Mouse (Mus musculus): ENCODE measurements around the gene M1ap.

Gene M1ap

DNA sequence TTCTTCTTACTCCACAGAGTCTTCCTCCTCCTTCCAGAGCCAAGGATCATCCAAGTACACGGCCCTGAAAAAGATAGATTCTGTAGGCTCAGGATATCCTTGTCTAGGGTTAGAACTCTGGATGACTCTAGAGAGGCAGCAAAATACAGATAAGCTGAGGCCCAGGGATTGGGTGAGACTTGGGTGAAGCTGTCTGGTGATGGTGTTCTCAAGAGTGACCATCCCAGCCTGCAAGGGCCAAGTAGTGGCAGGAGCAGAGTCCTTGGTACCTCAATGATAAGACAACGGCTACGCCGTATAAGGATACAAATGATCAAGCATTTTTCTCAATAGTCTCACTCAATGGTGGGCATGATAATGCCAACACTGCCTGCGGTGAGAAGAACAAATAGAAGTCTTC, 57.1 kb downstream of the M1ap start:
- in situ Hi-C loops (cut with MboI; ENCODE audit: unreplicated experiment in 2 of 2) = loop anchor here in 1 of 2 experiments (5.0 kb wide), 2 partner anchors 48 to 503 kb away; partner anchors contain the start of genes Aup1 and Dguok

DNA sequence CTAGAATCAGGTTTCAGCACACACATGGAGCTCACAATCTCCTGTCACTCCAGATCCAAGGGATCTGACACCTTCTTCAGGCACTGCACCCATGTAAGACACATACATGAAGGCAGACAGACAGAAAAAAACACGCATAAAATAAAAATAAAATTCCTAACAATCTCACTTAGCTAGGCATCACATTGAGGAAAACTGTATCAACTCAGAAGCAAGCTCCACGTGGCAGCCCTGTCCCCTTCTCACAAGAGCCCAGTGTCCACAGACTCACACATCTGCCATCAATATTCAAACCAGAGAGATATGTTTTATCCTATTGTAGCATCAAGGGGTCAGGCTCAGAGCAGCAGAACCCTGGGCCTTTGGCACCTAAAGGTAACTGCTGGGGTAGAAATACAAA, 57.6 kb downstream of the M1ap start:
- in situ Hi-C loops (cut with MboI; ENCODE audit: unreplicated experiment in 2 of 2) = loop anchor here in 1 of 2 experiments (5.0 kb wide), 2 partner anchors 48 to 503 kb away; partner anchors contain the start of genes Aup1 and Dguok

DNA sequence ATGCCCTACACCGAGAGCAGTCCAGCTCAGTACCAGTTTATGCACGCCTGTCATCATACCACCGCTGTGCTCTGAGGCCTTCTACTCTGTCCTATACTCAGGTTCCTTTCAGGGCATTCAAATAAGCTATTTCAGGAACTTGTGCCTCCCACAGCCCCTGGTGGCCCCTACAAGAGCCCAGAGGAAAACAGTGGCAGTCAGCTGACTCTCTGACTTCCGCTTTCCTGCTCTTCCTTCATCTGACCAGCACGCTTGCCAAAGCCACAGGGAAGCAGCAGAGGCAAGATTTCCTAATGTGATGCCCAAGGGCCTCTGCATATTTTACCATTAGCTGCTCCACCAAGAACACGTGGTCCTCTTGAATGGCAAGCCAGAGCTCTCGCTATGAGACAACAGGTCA, 58.2 kb downstream of the M1ap start:
- in situ Hi-C loops (cut with MboI; ENCODE audit: unreplicated experiment in 2 of 2) = loop anchor here in 1 of 2 experiments (5.0 kb wide), 2 partner anchors 47 to 502 kb away; partner anchors contain the start of genes Aup1 and Dguok

DNA sequence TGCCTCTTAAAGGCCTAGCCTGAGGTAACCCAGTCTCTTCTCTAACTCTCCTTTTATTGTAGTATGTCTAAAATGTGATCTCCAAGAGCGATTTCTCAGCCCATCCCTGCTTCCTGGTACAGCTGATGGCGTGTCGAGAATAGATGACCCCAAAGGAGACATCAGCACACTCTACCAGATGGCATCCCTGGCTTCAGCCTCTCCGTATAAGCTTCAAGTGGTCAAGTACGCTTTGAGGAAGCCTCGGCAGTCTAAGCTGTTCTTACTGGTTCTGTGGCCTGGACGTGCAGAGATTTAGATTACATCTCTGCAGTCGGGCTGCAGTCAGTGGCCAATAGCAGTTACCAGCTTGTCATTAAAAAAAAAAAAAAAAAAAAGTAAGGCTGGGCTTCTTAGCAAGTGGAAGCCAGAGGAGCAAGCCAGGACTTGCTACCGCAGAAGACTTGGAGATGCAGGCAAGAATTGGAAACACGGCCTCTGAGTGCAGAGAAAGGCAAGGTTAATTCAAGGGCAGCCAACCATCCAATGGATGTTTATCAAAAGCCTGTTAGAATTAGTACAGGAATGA, 58.8 kb downstream of the M1ap start:
- in situ Hi-C loops (cut with MboI; ENCODE audit: unreplicated experiment in 2 of 2) = no loop called here

DNA sequence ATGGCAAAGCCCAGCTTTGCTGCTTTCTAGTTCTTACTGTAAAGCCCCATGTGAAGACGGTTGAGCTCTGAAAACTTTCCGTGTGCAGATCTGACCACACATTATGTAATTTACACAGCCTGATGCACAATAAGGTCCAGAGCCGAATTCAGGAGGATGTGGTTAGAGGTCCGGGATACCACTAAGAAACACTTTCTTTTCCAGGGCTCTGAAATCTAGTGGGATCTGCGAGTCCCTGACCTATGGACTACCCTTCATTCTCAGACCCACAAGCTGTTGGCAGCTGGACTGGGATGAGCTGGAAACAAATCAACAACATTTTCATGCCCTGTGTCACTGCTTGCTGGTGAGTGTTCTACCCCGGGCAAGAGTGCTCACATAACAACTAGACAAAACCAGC, 59.4 kb downstream of the M1ap start:
- in situ Hi-C loops (cut with MboI; ENCODE audit: unreplicated experiment in 2 of 2) = no loop called here

DNA sequence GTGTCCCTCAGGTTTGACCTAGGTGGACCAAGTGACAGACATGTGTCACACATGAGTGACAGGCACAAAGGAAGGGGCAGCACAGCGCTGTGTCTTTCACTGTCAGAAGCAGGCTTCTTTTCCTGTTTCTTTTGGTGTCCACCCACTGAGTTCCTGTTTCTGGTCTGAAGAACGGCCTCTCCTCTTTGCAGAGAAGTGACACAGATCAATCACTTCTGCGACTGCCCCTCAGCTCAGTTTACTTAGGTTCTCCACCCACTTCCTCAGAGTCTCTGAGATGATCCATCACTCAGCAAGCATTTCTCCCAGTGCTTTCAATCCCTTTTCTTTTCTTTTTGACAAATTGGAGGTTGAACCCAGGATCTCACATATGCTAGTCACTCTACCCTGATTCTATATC, 62.0 kb downstream of the M1ap start:
- in situ Hi-C loops (cut with MboI; ENCODE audit: unreplicated experiment in 2 of 2) = no loop called here

DNA sequence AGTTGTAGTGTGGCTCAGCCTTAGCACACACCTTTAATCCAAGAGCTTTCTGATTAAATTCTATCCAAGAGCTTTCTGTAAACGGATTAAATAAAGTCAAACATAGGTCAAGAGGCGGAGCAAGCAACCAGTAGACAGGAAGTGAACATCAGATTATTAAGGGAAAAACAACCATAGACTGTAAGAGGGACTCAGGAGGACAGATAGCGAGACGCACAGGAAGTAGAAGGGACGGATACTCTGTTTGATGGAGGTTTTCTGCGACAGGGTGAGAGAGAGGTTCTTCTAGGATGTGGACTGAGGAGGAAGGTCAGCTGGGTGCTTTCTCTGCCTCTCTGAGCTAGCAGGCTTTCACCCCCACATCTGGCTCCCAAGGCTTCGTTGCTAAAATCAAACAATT, 63.3 kb downstream of the M1ap start:
- in situ Hi-C loops (cut with MboI; ENCODE audit: unreplicated experiment in 2 of 2) = no loop called here

DNA sequence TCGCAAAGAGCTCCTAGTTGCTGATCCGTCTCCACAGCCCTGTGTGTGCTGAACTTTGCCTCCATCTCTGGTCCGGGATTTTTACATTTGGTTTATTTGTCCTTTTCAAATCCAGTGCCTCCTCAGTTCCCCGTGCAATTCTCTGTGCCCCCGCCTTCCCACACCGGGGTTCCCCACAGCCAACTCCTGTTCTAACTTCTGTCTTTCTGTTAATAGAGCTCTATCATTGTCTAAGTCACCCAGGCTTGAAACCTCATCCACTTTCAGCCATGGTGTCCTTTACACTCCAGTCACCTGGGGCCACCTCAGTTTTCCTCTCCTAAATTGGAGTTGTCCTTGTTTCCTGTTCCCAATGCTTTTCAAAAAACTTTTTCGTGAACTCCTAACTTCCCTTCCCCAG, 64.6 kb downstream of the M1ap start:
- in situ Hi-C loops (cut with MboI; ENCODE audit: unreplicated experiment in 2 of 2) = no loop called here

DNA sequence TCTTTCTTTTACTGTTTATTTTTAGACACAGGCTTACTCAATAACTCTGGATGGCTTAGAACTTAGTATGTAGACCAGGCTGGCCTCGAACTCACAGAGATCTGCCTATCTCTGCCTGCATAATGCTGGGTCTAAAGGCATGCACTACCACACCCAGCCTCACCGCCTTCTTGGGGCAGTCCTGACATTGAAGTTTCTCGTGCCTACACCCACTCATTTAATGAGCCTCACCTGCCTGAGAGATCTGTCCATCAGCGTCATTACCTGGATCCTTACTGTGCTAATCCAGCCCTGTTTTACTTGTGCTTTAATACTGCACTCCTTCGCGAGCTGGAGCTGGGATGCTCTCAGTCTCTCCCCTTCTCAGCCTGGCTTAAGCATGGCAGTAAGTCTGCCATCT, 65.1 kb downstream of the M1ap start:
- in situ Hi-C loops (cut with MboI; ENCODE audit: unreplicated experiment in 2 of 2) = no loop called here

DNA sequence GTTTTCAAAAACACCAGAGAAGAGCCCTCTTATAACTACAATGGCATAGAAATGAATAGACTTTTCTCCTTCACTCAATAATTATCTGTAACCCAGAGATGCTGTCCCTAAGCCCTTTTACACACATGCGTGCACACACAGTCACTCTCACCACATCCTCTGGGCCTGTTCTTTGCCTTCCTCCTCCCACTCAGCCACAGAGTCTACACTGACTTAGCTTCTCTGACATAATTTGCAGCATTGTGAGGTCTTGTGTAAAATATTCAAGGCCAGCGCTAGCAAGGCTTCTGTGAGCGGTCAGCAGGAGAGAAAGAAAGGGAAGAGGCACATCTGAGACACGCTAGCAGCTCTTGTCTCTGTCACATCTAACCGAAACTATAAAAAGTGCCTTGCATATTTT, 66.7 kb downstream of the M1ap start:
- in situ Hi-C loops (cut with MboI; ENCODE audit: unreplicated experiment in 2 of 2) = no loop called here

DNA sequence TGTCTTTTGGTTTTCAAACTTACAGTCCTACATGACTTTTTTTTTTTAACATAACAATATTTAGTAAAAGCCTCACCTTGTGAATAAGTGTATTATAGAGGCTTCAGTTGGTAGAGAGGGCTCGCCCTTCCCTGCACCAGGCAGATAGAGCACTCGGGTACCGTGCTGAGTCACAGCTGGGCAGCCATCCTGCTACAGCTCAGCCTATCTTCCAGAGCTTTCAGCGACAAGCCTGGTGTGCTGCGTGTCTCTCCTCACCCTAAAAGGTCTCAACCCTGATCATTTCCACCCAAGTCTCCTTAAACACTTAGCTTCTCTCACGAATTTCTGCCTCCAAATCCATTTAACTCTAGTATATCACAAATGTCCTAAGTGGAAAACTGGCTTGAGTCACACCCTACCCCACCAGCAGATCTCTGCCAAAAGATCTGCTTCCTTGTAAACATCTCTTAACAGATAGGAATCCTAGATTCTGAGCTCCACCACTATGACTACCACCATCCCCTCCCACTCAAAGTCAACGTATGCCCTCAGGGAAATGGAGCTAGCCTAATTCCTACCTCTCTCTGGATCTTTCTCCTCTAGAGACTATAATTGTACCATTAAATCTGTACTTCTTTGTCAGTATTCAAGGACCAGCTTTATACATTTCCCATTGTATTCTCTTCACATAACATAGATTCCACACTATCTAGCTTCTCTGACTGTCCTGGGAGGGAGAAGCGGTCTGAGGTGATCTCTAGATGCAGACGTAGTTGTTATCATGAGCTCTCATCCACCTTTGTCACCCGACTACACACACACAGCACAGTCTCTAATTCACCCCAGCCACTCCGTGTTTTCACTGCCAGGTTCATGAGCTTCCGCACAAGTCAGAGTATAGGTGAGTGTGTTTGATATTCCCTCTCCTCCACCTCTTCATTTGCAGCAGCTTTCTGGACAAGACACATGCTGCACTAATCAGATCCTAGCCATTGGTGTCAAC, 68.1 kb downstream of the M1ap start:
- in situ Hi-C loops (cut with MboI; ENCODE audit: unreplicated experiment in 2 of 2) = no loop called here

DNA sequence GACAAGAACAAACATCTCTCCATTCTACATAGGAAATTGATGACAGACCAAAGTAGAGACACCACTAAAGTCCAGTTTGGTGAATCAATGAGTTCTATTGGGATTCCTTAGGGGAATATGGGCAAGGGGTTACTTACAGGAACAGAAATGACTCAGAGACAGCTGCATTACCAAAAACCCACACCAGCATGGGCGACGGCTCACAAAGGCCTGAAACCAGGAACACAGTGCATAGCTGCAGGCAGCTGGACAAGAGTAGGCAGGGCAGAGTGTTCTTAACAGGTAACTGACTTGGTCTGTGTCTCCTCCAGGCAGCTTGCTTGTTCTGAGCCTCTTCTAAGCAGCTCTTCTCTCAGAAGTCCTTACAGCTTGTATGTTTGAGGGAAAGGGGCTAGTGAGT, 69.0 kb downstream of the M1ap start:
- in situ Hi-C loops (cut with MboI; ENCODE audit: unreplicated experiment in 2 of 2) = no loop called here

DNA sequence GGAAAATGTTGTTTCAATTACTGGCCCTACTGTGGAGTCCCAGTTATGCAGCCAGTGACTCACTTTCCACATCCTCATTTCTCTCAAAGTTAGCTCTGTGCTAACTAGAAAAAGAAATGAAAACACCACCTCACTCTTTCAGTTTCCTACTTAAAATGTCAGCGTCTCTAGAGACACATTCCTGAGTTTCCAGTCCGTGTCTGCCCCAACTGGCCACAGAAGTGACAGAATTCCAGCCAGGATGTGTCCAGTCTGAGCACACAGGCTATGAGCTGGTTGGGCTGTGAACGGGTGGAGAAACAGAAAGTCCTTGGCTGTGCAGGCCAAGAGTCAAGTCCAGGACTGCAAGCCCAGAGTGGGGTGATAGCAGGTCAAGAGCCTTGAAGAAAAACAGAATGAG, 70.5 kb downstream of the M1ap start:
- in situ Hi-C loops (cut with MboI; ENCODE audit: unreplicated experiment in 2 of 2) = no loop called here

DNA sequence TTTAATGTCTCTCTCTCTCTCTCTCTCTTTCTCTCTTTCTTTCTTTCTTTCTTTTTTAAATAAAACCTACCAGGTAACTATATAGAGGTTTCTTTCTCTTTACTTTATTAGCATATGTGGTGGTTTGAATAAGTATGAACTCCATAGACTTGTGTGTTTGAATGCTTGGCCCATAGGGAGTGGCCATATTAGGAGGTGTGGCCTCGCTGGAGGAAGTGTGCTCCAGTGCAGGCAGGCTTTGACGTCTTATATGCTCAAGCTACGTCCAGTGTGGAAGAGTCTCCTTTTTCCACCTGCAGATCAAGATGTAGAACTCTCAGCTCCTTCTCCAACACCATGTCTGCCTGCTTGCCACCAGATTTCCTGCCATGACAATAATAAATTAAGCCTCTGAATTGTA, 72.3 kb downstream of the M1ap start:
- in situ Hi-C loops (cut with MboI; ENCODE audit: unreplicated experiment in 2 of 2) = no loop called here

DNA sequence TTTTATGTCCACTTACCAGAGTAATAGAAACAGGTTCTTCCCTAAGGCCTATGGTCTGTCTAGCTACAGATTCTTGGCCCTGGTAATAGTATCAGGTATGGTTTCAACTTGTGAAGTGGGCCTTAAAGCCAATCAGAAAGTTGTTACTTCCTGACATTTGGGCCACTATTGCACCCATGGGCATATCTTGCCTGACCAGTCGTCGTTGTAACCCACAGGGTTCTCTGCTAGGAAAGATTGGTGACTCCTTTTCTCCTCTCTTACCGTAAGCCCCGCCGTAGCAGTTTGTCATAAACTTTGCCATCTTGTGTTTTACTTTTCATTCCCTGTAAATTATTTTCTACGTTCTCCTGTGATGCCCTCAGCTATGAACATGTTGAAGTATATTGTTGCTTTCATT, 73.4 kb downstream of the M1ap start:
- in situ Hi-C loops (cut with MboI; ENCODE audit: unreplicated experiment in 2 of 2) = no loop called here

DNA sequence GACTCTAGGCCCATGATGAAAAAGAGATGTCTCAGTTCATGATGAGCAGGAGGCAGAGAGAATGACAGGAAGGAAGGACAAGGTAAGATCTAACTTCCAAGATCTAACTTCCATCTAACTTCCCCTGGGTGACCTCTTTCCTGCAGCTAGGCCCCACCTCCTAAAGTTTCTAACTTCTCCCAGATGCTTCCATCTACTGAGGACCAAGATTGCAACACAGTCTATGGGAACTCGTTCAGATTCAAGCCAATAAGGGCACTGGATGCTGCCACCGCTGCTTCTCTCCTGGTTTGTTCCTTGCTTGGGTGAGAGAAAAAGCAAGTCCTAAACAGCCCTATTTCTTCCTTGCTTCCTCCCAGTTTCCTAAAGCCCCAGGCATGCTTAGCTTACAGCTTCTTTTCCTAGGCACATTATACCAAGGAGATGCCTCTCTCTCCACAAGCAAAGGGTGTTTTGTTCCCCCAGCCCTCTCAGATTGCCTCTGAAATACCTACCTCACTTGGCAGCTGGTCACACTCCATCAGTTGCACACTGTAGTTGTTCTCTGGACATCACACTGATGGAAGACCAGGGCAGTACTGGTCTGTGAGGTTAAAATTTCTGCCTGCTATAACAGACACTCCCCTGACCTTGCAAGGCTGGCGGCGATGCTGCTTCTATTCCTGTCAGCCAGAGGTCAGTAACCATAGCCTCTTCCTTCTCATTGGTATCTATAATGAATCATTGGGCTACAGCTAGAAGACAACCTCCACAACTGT, 74.3 kb downstream of the M1ap start:
- in situ Hi-C loops (cut with MboI; ENCODE audit: unreplicated experiment in 2 of 2) = no loop called here

DNA sequence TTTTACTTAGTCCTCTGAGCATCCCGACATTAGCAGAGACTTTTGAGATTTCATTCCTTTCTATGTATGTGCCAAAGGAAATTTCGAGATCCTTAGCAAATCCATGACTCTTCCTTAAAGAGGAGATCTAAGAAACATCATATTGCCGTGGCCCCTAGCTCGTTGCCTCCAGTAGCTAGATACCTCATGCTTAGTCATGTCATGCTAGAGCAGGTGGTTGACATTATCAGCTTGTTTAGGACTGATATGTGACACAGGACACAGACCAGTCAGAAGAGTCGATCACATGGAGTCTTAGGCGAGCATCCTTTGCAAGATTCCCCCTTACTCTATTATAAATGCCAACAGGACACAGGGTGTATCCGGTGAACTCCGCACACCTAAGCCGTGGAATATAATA, 76.3 kb downstream of the M1ap start:
- in situ Hi-C loops (cut with MboI; ENCODE audit: unreplicated experiment in 2 of 2) = no loop called here

DNA sequence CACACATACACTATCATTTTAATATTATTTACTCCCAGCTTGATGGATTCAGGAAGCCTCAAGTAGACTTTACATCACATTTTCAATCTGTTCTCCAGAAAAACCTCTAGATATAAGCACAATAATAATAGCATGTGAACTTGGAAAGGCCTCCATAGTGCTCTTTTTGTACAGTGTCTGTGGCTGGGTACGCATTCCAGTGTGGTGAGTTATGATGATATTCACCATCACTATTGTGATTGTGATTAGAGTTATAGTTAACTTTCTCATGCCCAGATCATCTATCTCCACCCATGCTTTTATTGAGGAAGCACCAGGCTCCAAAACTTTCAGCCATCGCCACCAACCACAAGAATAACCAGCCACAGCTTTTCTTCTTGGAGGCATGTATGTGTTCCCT, 77.1 kb downstream of the M1ap start:
- in situ Hi-C loops (cut with MboI; ENCODE audit: unreplicated experiment in 2 of 2) = no loop called here

DNA sequence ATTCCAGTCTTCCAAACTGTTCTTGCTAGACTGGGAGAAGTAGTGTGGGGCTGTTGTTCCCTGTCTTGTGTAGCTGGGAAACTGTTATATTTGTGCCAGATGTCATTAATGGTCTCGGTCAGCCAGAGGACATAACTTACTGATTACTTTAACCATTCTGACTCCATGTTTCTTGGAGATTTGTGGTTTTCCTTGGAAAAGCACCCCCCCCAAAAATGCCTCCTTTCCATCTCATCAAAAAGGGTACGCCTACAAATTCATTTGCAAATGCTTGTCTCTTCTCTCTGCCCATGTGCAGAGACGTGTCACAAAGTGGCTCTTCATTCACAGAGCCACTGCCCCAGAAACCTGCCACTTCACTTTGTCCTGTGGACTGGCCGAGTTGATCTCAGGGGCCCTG, 77.7 kb downstream of the M1ap start:
- in situ Hi-C loops (cut with MboI; ENCODE audit: unreplicated experiment in 2 of 2) = no loop called here

DNA sequence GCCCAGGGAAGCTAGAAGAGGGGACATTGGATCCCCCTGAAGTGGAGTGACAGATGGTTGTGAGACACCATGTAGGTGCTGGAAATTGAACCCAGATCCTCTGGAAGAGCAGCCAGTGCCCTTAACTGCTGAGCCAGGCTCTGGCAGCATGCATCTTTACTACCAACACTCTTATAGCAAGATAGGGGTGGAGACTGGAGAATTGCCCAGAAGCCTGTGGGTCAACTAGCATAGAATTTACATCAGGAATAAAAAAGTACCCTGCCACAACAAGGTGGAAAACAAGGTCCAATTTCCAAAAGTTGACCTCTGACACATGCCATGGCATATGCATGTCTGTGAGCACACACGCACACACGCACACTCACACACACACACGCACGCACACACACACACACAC, 78.5 kb downstream of the M1ap start:
- in situ Hi-C loops (cut with MboI; ENCODE audit: unreplicated experiment in 2 of 2) = no loop called here

DNA sequence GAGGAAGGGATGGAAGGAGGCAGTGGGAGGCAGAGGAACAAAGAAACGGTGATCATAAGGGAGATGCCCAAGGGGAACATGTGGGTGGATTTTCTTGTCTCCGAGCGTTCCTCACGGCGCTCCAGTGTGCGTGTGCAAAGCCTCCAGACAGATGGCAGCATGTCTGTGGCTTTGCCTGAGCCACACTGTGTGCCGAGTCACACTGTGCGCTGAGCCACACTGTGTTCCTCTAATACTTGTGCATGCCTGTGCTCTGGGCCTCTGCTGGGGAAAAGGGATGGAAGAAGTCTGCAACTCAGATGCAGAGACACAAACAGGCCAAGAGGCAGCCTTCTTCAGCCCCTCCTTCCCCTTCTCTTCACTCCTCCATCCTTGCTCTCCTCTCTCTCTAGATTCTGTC, 80.6 kb downstream of the M1ap start:
- in situ Hi-C loops (cut with MboI; ENCODE audit: unreplicated experiment in 2 of 2) = no loop called here

All from v-Abl transformed pro-B cells (cell line).